Mouse (Mus musculus) MEL (cell line): Measurements from ENCODE around the gene Unc45a. TPM values are rescaled to one million over a fixed set of nuclear protein-coding genes. Genes with fewer than 3 reads are reported as not detected.

Experiments used
- DNase-seq: peaks from one replicate; pipeline ENCODE4 v3.0.0; 2011; ENCODE audit warnings: low read depth, low spot score
- H3K27ac ChIP-seq: 2 replicates; pipeline ENCODE4 v1.5.1; 2012; ENCODE audit warnings: low read depth, mild to moderate bottlenecking, control low read depth, low read length, moderate library complexity; ENCODE audit not compliant: control insufficient read depth
- H3K27me3 ChIP-seq, 2 experiments: fragments of 150-350 bp in 1 of 2; sonication (generic) in 1 of 2; 2 replicates each; pipeline ENCODE4 v1.6.1; 2012; ENCODE audit warnings: low read length in 2 of 2, mild to moderate bottlenecking in 2 of 2, improper control_type of control experiment in 1 of 2, moderate library complexity in 1 of 2; ENCODE audit not compliant: insufficient read depth in 2 of 2, control insufficient read depth in 1 of 2
- H3K36me3 ChIP-seq, 2 experiments: 2 replicates each; pipeline ENCODE4 v1.6.1; 2012 to 2014; ENCODE audit warnings: low read length in 2 of 2, improper control_type of control experiment in 1 of 2, inconsistent platforms in 1 of 2, mild to moderate bottlenecking in 1 of 2; ENCODE audit not compliant: insufficient read depth in 2 of 2, control insufficient read depth in 1 of 2
- H3K4me1 ChIP-seq, 2 experiments: fragments of 150-350 bp in 1 of 2; sonication (generic) in 1 of 2; 2 replicates each; pipeline ENCODE4 v1.6.1; 2012; ENCODE audit warnings: low read length in 2 of 2, improper control_type of control experiment in 1 of 2, mild to moderate bottlenecking in 1 of 2; ENCODE audit not compliant: insufficient read depth in 2 of 2, control insufficient read depth in 1 of 2
- H3K4me3 ChIP-seq, 2 experiments: fragments of 150-350 bp in 1 of 2; sonication (generic) in 1 of 2; 2 replicates each; pipeline ENCODE4 v1.5.1; 2012; ENCODE audit warnings: low read depth in 2 of 2, low read length in 2 of 2, mild to moderate bottlenecking in 2 of 2, moderate library complexity in 2 of 2, control low read depth in 1 of 2, improper control_type of control experiment in 1 of 2; ENCODE audit not compliant: control insufficient read depth in 1 of 2, insufficient read depth in 1 of 2
- H3K79me2 ChIP-seq: 2 replicates; pipeline ENCODE4 v1.6.1; 2012; ENCODE audit warnings: mild to moderate bottlenecking, low read length, moderate library complexity; ENCODE audit not compliant: control insufficient read depth, poor library complexity, insufficient read depth
- H3K9ac ChIP-seq: 2 replicates; pipeline ENCODE4 v1.6.1; 2012; ENCODE audit warnings: low read depth, mild to moderate bottlenecking, control low read depth, low read length, moderate library complexity; ENCODE audit not compliant: control insufficient read depth, poor library complexity, severe bottlenecking
- H3K9me3 ChIP-seq: fragments of 150-350 bp; sonication (generic); replicated peaks from 2 replicates; pipeline ENCODE4 v1.6.1; 2012; ENCODE audit warnings: mild to moderate bottlenecking, low read length, improper control_type of control experiment, moderate library complexity; ENCODE audit not compliant: insufficient read depth
- CTCF ChIP-seq, 3 experiments: IDR thresholded peaks in 2 of 3; conservative IDR thresholded peaks in 1 of 3; 2 replicates each; pipeline ENCODE4 v1.5.1; 2011 to 2012; ENCODE audit warnings: low read length in 3 of 3, low read depth in 2 of 3, mild to moderate bottlenecking in 2 of 3, improper control_type of control experiment in 1 of 3, inconsistent platforms in 1 of 3, mixed read lengths in 1 of 3, moderate library complexity in 1 of 3; ENCODE audit not compliant: control insufficient read depth in 1 of 3, insufficient read depth in 1 of 3, poor library complexity in 1 of 3, severe bottlenecking in 1 of 3
- E2F4 ChIP-seq: IDR thresholded peaks from 2 replicates; pipeline ENCODE4 v1.6.1; 2011; ENCODE audit warnings: low read depth, low read length, improper control_type of control experiment, borderline replicate concordance
- ELF1 ChIP-seq: IDR thresholded peaks from 2 replicates; pipeline ENCODE4 v1.6.1; 2014; ENCODE audit warnings: low read depth, mild to moderate bottlenecking, inconsistent platforms, low read length, improper control_type of control experiment, moderate library complexity
- EP300 ChIP-seq, 2 experiments: IDR thresholded peaks; 2 replicates each; pipeline ENCODE4 v1.6.1; 2011; ENCODE audit warnings: improper control_type of control experiment in 2 of 2, low read length in 2 of 2, low read depth in 1 of 2, mild to moderate bottlenecking in 1 of 2
- ETS1 ChIP-seq: IDR thresholded peaks from 2 replicates; pipeline ENCODE4 v1.6.1; 2012; ENCODE audit warnings: low read depth, mild to moderate bottlenecking, inconsistent platforms, low read length, improper control_type of control experiment, moderate library complexity
- GABPA ChIP-seq: IDR thresholded peaks from 2 replicates; pipeline ENCODE4 v1.6.1; 2012; ENCODE audit warnings: low read depth, mild to moderate bottlenecking, inconsistent platforms, low read length, improper control_type of control experiment, moderate library complexity
- GATA1 ChIP-seq: IDR thresholded peaks from 2 replicates; pipeline ENCODE4 v1.6.1; 2011; ENCODE audit warnings: low read depth, low read length, improper control_type of control experiment
- JUND ChIP-seq: IDR thresholded peaks from 2 replicates; pipeline ENCODE4 v1.6.1; 2011; ENCODE audit warnings: low read depth, mild to moderate bottlenecking, improper control_type of control experiment, low read length
- KAT2A ChIP-seq: conservative IDR thresholded peaks from 2 replicates; pipeline ENCODE4 v1.6.1; 2012; ENCODE audit warnings: low read depth, low read length, improper control_type of control experiment, inconsistent platforms
- MAFK ChIP-seq: IDR thresholded peaks from 2 replicates; pipeline ENCODE4 v1.6.1; 2011; ENCODE audit warnings: low read depth, mild to moderate bottlenecking, low read length, improper control_type of control experiment, borderline replicate concordance
- MAX ChIP-seq: IDR thresholded peaks from 2 replicates; pipeline ENCODE4 v1.6.1; 2011; ENCODE audit warnings: low read length, improper control_type of control experiment
- MEF2A ChIP-seq: IDR thresholded peaks from 2 replicates; pipeline ENCODE4 v1.6.1; 2014; ENCODE audit warnings: low read depth, mild to moderate bottlenecking, inconsistent platforms, low read length, improper control_type of control experiment; ENCODE audit not compliant: poor library complexity, insufficient replicate concordance, severe bottlenecking; ENCODE audit errors: extremely low read depth
- MXI1 ChIP-seq: IDR thresholded peaks from 2 replicates; pipeline ENCODE4 v1.6.1; 2011; ENCODE audit warnings: mild to moderate bottlenecking, low read depth, low read length, improper control_type of control experiment
- MYC ChIP-seq: IDR thresholded peaks from 2 replicates; pipeline ENCODE4 v1.6.1; 2011; ENCODE audit warnings: low read depth, mild to moderate bottlenecking, low read length, improper control_type of control experiment, moderate library complexity
- NELFE ChIP-seq: IDR thresholded peaks from 2 replicates; pipeline ENCODE4 v1.6.1; 2011; ENCODE audit warnings: low read depth, low read length, improper control_type of control experiment
- NRF1 ChIP-seq: IDR thresholded peaks from 2 replicates; pipeline ENCODE4 v1.6.1; 2014; ENCODE audit warnings: low read depth, mild to moderate bottlenecking, inconsistent platforms, low read length, improper control_type of control experiment, moderate library complexity; ENCODE audit not compliant: poor library complexity, insufficient read depth, severe bottlenecking
- POLR2A ChIP-seq, 2 experiments: IDR thresholded peaks; 2 replicates each; pipeline ENCODE4 v1.6.1; 2011 to 2012; ENCODE audit warnings: low read length in 2 of 2, mild to moderate bottlenecking in 2 of 2, control low read depth in 1 of 2, improper control_type of control experiment in 1 of 2, low read depth in 1 of 2, moderate library complexity in 1 of 2; ENCODE audit not compliant: control insufficient read depth in 1 of 2, insufficient read depth in 1 of 2, poor library complexity in 1 of 2
- POLR2AphosphoS5 ChIP-seq: IDR thresholded peaks from 2 replicates; pipeline ENCODE4 v1.6.1; 2012; ENCODE audit warnings: low read depth, borderline replicate concordance, mild to moderate bottlenecking, inconsistent platforms, low read length, moderate library complexity, mixed read lengths
- RCOR1 ChIP-seq: IDR thresholded peaks from 2 replicates; pipeline ENCODE4 v1.6.1; 2012; ENCODE audit warnings: low read depth, mild to moderate bottlenecking, inconsistent platforms, low read length, improper control_type of control experiment
- TBP ChIP-seq: IDR thresholded peaks from 2 replicates; pipeline ENCODE4 v1.8.0; 2011; ENCODE audit warnings: low read depth, low read length, improper control_type of control experiment
- ZC3H11A ChIP-seq: IDR thresholded peaks from 2 replicates; pipeline ENCODE4 v1.6.1; 2012; ENCODE audit warnings: low read depth, mild to moderate bottlenecking, inconsistent platforms, low read length, improper control_type of control experiment
- ZNF384 ChIP-seq: IDR thresholded peaks from 2 replicates; pipeline ENCODE4 v1.6.1; 2012; ENCODE audit warnings: low read depth, mild to moderate bottlenecking, inconsistent platforms, low read length, improper control_type of control experiment
- polyA plus RNA-seq, 2 experiments: library from polyadenylated mRNA; stranded (reverse) in 1 of 2; unstranded in 1 of 2; fragments of >175 nt in 1 of 2; fragments of >200 nt in 1 of 2; gene quantifications; 2 replicates each; pipeline versions ENCODE4 v1.2.1 to v1.2.4; 2012; ENCODE audit warnings: low replicate concordance in 2 of 2, low read depth in 1 of 2; ENCODE audit not compliant: insufficient read length in 2 of 2, insufficient read depth in 1 of 2, missing spikeins in 1 of 2
- total RNA-seq: library from RNA; depleted of rRNA; stranded (reverse); fragments of 300-350 nt; gene quantifications from 2 replicates; pipeline ENCODE4 v1.2.3, GENCODE M21; 2012

The Unc45a gene
- total and polyA plus RNA-seq, 3 experiments: 26.1 to 28.2 TPM; not detected in 1

DNA sequence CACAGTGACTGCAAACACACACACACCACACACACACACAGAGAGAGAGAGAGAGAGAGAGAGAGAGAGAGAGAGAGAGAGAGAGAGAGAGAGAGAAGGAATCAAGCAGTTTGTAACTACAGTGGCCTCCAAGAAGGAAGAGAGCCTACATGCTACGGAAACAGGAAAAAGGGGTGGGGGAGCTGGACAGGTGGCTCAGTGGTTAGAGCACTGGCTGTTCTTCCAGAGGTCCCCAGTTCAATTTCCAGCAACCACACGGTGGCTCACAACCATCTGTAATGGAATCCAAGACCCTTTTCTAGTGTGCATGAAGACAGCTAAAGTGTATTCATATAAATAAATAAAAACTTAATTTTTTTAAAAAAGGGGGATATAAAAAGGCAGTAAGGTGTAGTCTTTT is 31.9 kb upstream of the Unc45a start:
- H3K4me1 ChIP-seq: peaks cover 8 to 52% of the 10 kb centered on the region in 2 experiments
- no peak overlapping the region for H3K9ac ChIP-seq
- DNase-seq: no peak
- H3K27ac ChIP-seq: peak overlapping the region; percentile 92
- H3K36me3 ChIP-seq: peaks cover 0 to 34% of the 10 kb centered on the region in 2 experiments; a peak in 2 of 4 replicates
- H3K79me2 ChIP-seq: peaks cover 3% of the 10 kb centered on the region; the same call in 1 of the 2 replicates
- no peaks in the 10 kb centered on the region for H3K27me3 ChIP-seq
- TF ChIP-seq CTCF (IDR thresholded peaks at IDR 0.05 in 2 of 3, conservative IDR thresholded peaks at IDR 0.05 in 1 of 3; ENCODE audit: control insufficient read depth in 1 of 3, insufficient read depth in 1 of 3, low read depth in 2 of 3, low read length in 3 of 3, poor library complexity in 1 of 3, severe bottlenecking in 1 of 3) (no peak), JUND (0 out of 2 replicates have a peak, but pooled peaks have one; percentile 51)
- TF ChIP-seq, all 39 proteins: peak for 1
- H3K9me3 ChIP-seq: no peaks in the 10 kb centered on the region
- no peak overlapping the region for H3K4me3 ChIP-seq

DNA sequence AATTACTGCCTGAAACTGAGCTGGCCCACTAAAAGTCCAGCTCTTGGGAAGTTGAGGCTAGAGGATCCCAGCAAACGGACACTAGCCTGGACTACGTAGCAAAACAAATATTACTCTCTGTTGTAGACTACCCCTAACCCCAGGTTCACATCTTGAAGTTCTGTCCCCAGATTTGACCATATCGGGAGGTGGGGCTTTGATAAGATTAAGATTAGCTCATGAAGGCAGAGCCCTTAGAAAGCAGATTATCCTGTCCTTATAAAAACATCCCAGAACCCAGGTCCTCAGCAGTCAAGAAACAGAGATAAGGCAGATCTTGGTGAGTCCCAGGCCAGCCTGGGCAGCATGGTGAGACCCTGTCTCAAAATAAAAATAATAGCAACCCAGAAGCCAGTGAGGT is 31.4 kb upstream of the Unc45a start:
- Histone ChIP-seq H3K4me3 (no peak overlapping the region), H3K27ac (peak overlapping the region; percentile 13; the same call in 1 of the 2 replicates), H3K9ac (peak overlapping the region; percentile 88; the same call in 1 of the 2 replicates), H3K79me2 (peaks cover 3% of the 10 kb centered on the region; the same call in 1 of the 2 replicates), H3K4me1 (peaks cover 8 to 52% of the 10 kb centered on the region in 2 experiments), H3K27me3 (no peaks in the 10 kb centered on the region), H3K36me3 (peaks cover 0 to 34% of the 10 kb centered on the region in 2 experiments; a peak in 2 of 4 replicates)
- DNase-seq: peak; percentile 28
- 0 out of 4 replicates have a peak, but pooled peaks of 1 of the 2 experiments have one; percentile 9 for TF ChIP-seq EP300 (IDR thresholded peaks at IDR 0.05; ENCODE audit: low read depth in 1 of 2, low read length in 2 of 2)
- no peak for TF ChIP-seq GABPA
- no peak for TF ChIP-seq POLR2AphosphoS5
- no peak for TF ChIP-seq MYC
- no peak for TF ChIP-seq JUND
- peak; percentile 78 for TF ChIP-seq GATA1
- TF ChIP-seq MXI1: no peak
- TF ChIP-seq, all 39 proteins: peak for 2
- H3K9me3 ChIP-seq: no peaks in the 10 kb centered on the region

DNA sequence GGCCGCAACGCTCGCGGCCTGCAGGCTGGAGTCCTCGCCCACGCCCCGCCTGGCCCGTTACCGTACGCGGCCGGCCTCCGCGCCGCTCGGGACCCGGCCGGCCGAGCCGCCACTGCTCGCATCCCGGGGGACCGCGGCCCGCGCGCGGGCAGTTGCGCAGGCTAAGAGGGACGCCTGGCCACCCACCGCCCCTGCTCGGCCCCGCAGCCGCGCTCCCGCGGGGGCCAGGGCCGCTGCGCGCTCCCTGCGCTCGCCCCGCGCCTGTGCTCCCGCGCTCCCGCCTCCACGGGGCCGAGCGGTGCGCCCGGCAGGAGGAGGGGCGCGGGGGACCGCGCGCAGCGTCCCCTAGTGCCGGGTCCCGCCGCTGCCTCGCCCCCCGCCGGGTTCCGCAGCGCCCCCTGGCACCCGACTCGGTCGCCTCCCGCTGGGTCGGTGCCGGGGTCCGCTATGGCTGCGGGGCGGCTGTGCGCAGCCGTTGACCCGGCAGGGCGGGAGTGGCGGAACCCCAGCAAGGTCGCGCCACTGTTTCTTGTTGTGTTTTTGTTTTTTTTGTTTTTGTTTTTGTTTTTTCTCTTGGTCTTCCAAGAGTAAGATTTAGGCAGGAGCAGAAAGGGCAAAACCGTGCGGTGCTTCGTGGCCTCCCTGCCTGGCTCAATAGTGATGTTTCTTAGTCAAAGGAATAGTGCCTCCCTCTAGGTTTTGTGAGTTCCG is 30.4 kb upstream of the Unc45a start, which contains the start of gene Man2a2:
Man2a2 (minus strand) TSS at position 335 of the 711 bp plus-strand sequence.
- peaks cover 0 to 34% of the 10 kb centered on the region in 2 experiments; a peak in 2 of 4 replicates for H3K36me3 ChIP-seq
- peaks cover 8 to 52% of the 10 kb centered on the region in 2 experiments for H3K4me1 ChIP-seq
- H3K27ac ChIP-seq: peak within 1 kb of the TSS; percentile 70
- peak within 1 kb of the TSS; percentile 80 to 85 for H3K4me3 ChIP-seq
- peak within 1 kb of the TSS; percentile 88 for H3K9ac ChIP-seq
- H3K9me3 ChIP-seq: no peaks in the 10 kb centered on the region
- H3K79me2 ChIP-seq: peaks cover 3% of the 10 kb centered on the region; the same call in 1 of the 2 replicates
- peak; percentile 69 for DNase-seq
- H3K27me3 ChIP-seq: no peaks in the 10 kb centered on the region
- TF ChIP-seq ZC3H11A: no peak
- TF ChIP-seq MAFK: no peak
- TF ChIP-seq ELF1: no peak; the same call in 1 of the 2 replicates
- no peak for TF ChIP-seq TBP
- TF ChIP-seq E2F4: no peak
- TF ChIP-seq GATA1: no peak
- no peak for TF ChIP-seq MAX
- no peak for TF ChIP-seq MEF2A
- TF ChIP-seq CTCF (IDR thresholded peaks at IDR 0.05 in 2 of 3, conservative IDR thresholded peaks at IDR 0.05 in 1 of 3; ENCODE audit: control insufficient read depth in 1 of 3, insufficient read depth in 1 of 3, low read depth in 2 of 3, low read length in 3 of 3, poor library complexity in 1 of 3, severe bottlenecking in 1 of 3): peak in 2 of 3 experiments; percentile 90 to 96; a peak in 5 of 6 replicates
- TF ChIP-seq NRF1: peak; percentile 49
- 0 out of 2 replicates have a peak, but pooled peaks have one; percentile 12 for TF ChIP-seq RCOR1
- no peak for TF ChIP-seq KAT2A
- TF ChIP-seq POLR2A (IDR thresholded peaks at IDR 0.05; ENCODE audit: control insufficient read depth in 1 of 2, insufficient read depth in 1 of 2, low read depth in 1 of 2, low read length in 2 of 2, poor library complexity in 1 of 2): peak in 1 of 2 experiments; percentile 26; a peak in 1 of 4 replicates
- no peak; the same call in 1 of the 2 replicates for TF ChIP-seq NELFE
- 0 out of 2 replicates have a peak, but pooled peaks have one; percentile 17 for TF ChIP-seq ETS1
- TF ChIP-seq ZNF384: no peak
